Mouse (Mus musculus): Measurements from ENCODE around the gene Ptbp3. TPM values are rescaled to one million over a fixed set of nuclear protein-coding genes. Genes with fewer than 3 reads are reported as not detected.

Ptbp3 gene
- polyA plus RNA-seq (2014; fragmentation: Illumina TruSeq; extraction: RNeasy Lipid Tissue Mini Kit (QIAGEN cat#74804); ENCODE audit: low read depth, low replicate concordance): 235 TPM

GRCm38 (mm10) chr4:59549175-59549976, at the start of gene Ptbp3:
Gene Ptbp3, minus strand, starts transcription at chr4:59549364.

GRCm38 (mm10) chr4:59581314-59582185, 32.4 kb upstream of the Ptbp3 start, which contains the start of gene Hsdl2:
Gene Hsdl2, plus strand, starts transcription at chr4:59581563.

GRCm38 (mm10) chr4:59437990-59438854, 110.9 kb downstream of the Ptbp3 start, which contains the start of gene Susd1:
Gene Susd1, minus strand, starts transcription at chr4:59438633.

Other genes starting within 250 kb of the Ptbp3 start
- gene Susd1, start 110.7 kb downstream of the Ptbp3 start, polyA plus RNA-seq (2014; fragmentation: Illumina TruSeq; extraction: RNeasy Lipid Tissue Mini Kit (QIAGEN cat#74804); ENCODE audit: low read depth, low replicate concordance): 6.2 TPM
- gene Hsdl2, start 32.2 kb upstream of the Ptbp3 start, polyA plus RNA-seq (2014; fragmentation: Illumina TruSeq; extraction: RNeasy Lipid Tissue Mini Kit (QIAGEN cat#74804); ENCODE audit: low read depth, low replicate concordance): 236 TPM
- gene E130308A19Rik, start 76.8 kb upstream of the Ptbp3 start, polyA plus RNA-seq (2014; fragmentation: Illumina TruSeq; extraction: RNeasy Lipid Tissue Mini Kit (QIAGEN cat#74804); ENCODE audit: low read depth, low replicate concordance): 5.9 TPM

Measured in adrenal gland, adult 10 weeks (tissue).